Mouse (Mus musculus): ENCODE data around the gene Ank3.

GRCm38 (mm10) chr10:69834700-69835099, 436.1 kb downstream of the Ank3 start:
- no peak for TF ChIP-seq CTCF (IDR thresholded peaks at IDR 0.05)
- TF ChIP-seq EP300 (IDR thresholded peaks at IDR 0.05) = peak; percentile 97

Data from lung, postnatal 0 days (tissue).